Mouse (Mus musculus): ENCODE results near the gene Gm16181.
A peak's percentile ranks its signal among the peaks of the same experiment; 100 is the strongest.

Gene Gm16181

DNA sequence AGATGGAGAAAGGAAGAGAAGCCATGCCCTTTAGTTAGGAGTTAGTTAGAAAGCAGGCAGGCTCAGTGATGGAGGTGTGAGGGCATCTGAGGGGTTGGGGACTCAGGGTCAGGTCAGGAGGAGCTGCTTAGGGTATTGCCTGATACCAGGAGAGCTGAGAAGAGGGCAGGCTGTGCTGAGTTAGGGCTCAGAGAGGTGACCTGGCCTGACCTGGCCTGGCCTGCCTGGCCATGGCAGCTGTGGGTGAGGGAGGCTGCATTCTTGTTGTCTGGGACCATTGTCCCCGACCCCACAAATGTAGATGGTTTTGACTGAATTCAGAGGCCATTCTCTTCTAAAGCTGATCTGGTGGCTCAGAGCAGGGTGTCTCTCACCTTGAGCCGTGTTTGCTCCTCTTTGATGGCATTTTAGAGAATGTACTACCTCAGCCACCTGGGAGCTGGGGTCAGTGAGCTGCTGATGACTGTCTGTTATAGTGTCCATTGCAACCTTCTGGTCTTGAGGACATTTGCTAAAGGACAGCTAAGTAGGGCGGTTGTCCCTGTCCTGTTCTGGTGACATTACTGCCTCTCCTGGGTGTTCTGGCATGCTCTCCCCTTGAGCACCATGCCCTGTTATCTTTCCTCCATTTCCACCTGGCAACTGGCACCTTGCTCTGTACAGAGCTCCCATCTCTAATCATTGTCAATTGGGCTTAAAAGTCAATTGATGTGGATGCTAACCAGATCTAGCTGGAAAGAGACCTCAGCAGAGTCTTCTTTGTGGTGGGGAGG lies 29.9 kb downstream of the Gm16181 start:
- DNase-seq (ENCODE audit: low spot score in 2 of 2): no peak

DNA sequence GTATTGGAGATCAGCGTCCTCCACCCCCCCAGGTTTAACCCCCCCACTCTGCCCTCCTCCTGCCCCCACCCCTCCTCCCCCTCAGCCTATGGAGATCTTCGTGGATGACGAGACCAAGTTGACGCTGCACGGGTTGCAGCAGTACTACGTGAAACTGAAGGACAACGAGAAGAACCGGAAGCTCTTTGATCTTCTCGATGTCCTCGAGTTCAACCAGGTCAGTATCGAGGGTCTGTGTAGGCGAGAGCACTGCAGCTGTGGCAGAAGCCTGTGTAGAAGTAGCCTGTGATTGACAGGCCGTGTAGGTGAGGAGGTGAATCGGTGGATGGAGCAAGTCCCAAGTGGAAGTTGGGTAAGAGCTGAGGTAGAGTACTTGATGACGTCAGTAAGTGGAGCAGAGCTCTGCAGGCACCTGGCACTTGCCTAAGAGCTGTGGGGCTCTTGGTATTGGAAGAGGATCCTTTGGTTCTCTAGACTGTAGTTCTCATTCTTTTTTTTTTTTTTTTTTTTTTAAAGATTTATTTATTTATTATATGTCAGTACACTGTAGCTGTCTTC lies 30.6 kb downstream of the Gm16181 start:
- DNase-seq (ENCODE audit: low spot score in 2 of 2): no peak

DNA sequence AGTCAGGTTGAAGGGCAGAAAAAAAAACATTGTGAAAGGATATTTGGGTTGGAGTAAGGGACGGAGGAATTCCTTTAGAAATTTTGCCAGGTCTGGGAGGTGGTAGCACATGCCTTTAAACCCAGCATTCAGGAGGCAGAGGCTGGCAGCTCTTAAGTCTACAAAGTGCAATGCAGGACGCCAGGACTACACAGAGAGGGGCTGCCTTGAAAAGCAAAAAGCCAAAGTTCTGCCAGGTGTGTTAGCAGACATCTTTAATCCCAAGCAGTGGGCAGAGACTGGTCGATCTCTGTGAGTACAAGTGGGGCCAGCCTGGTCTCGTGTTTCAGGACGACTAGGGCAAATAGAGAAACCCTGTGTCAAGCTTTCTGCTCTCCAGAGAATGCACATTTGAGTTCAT lies 31.3 kb downstream of the Gm16181 start:
- DNase-seq (ENCODE audit: low spot score in 2 of 2): no peak

DNA sequence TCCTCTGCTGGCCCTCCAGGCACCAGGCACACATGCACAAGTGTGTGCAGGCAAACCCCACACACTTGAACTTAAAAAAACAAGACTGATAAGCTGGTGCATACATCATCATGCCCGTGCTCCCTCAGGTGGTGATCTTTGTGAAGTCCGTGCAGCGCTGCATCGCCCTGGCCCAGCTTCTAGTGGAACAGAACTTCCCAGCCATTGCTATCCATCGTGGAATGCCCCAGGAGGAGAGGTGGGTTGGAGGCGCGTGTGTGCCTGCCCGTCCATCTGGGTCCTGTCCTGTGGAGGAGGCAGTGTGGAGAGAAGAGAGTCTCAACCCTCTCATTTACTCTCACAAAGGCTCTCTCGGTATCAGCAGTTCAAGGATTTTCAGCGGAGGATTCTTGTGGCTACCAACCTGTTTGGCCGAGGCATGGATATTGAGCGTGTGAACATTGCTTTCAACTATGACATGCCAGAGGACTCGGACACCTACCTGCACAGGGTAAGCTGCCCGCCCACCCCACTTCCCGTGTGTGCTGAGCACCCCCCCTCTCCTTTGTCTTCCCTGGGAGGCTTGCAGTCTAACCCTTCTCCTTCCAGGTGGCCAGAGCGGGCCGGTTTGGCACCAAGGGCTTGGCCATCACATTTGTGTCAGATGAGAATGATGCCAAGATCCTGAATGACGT lies 32.1 kb downstream of the Gm16181 start:
- DNase-seq (ENCODE audit: low spot score in 2 of 2): no peak

DNA sequence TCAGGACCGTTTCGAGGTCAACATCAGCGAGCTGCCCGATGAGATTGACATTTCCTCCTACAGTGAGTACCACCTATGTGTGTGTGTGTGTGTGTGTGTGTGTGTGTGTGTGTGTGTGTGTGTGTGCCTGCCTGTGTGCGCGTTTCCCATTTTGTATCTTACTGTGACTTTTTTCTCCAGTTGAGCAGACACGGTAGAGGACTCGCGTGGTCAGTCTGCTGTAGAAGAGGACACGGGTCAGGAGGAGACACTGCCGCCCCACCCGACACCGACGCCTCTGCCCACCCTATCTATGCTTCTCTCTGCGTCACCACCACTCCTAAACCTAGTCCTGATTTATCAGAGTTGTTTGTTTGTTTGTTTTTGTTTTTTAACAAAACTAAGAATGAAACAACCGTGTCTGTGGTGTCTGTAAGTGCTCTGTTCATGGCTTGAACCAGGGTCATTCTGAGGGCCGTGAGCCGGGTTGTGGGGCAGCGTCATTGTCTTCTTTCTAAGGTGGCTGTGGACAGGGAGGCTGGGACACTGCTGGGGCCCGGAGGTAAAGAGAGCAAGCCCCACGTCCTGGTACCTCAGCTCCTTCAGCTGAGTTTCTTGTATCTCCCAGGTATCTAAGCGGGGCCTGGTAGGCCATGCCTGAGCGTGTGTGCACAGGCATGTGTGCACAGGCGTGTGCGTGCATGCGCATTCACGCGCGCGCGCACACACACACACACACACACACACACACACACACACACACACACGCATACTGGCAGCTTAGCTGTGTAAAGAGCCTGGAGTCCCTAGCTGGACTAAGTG lies 32.9 kb downstream of the Gm16181 start:
- DNase-seq (ENCODE audit: low spot score in 2 of 2): no peak

DNA sequence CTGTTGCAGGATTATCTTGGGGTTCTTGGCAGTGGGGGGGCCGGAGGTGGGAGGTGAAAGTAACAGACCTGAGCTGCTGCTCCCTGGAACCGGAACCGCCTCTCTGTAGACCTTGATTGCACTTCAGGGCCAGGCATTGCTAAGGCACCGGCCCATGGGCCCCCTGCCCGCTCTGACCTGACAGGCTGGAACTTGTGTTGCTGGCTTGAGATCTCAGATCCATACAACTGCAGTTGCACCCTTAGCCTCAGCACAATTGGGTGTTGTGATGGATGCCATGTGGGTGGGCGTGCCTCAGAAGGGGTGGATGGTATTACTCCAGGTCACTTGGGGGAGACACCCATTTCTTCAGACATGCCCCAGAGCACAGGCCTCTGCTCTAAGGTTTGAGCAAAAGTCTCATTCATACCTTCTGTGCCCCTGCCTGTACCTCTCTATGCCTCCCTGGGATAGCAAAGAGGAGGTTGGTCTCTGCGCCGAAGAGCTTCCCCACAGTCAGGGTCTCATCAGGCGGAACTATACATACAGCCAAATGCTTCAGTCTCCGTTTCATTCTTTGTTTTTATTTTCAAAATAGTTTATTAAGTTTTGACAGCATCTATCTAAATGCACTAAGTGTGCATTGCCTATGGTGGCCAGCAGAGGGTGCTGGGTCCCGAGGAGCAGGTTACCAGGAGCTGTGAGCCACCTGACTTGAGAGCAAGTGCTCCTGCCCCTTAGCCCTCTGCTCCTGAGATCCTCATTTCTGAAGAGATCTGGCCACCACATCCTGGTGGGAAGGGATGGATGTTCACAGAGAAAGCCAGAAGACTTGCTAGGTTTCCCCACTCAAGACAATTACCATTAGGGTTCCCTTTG lies 33.8 kb downstream of the Gm16181 start:
- DNase-seq (ENCODE audit: low spot score in 2 of 2): no peak

DNA sequence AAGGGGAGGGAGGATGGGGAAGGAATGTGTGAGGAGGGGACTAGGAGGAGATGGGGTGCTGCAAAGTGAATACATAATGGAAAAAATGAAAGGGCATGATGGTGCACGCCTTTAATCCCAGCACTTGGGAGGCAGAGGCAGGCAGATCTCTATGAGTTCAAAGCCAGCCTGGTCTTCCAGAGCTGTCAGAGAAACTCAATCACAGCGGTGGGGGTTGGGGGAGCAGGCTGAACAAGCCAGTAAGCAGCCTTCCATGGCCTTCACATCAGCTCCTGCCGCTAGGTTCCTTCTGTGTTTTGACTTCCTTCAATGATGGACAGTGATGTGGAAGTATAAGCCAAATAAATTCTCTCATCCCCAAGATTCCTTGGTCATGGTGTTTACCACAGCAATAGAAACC lies 34.7 kb downstream of the Gm16181 start:
- DNase-seq (ENCODE audit: low spot score in 2 of 2): no peak

DNA sequence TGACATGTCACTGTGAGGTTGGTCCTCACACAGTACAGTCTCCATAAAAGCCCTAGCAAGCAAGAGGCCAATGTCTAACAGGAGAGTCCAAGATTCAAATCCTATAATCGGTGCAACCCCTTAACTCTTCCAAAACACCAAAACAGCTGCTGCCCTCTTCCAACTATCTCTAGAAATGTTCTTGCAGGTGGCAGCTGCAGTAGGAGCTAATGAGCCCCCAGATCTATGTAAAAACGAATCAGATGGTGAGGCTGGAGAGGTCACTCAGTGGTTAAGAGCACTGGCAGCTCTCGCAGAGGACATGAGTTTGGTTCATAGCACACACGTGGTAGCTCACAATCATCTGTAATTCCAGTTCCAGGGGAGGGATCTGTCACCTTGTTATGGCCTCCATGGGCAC lies 35.1 kb downstream of the Gm16181 start:
- no peak for DNase-seq (ENCODE audit: low spot score in 2 of 2)

DNA sequence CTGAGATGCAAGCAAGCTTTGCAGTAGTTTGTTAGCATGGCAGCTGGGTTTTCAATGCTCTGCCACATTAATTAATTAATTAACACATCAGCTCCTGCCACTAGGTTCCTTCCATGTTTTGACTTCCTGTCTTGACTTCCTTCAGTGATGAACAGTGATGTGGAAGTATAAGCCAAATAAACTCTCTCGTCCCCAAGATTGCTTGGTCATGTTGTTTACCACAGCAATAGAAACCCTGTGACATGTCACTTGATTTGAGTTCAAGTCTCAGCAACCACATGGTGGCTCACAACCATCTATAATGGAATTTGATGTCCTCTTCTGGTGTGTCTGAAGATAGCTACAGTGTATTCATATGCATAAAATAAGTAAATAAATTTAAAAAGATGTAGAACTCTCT lies 36.7 kb downstream of the Gm16181 start:
- no peak for DNase-seq (ENCODE audit: low spot score in 2 of 2)

DNA sequence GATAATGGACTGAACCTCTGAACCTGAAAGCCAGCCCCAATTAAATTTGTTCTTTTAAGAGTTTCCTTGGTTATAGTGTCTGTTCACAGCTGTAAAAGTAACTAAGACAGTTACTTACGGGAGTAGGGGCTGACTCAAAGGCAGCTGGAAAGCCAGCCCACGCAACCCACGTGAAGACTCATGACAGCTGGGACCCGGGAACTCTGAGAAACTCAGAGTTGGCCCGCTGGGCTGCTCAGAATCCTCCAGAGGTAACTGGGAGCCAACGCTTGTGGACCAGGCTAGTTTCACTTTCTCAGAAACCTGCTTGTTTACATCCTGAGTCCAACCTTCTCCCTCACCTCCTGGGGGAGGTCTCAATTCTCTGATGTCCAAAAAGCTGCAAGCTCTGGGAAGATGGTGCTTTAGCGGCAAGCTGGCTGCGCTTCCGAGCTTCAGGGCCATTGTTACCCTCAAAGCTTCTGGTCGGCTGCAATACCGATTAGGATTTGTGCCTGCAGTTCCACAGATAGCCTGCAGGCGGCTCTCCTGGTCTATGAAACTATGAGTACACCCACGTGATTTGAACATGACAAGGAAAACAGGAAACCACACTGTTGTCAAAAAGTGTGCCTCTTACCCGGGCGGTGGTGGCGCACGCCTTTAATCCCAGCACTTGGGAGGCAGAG lies 37.3 kb downstream of the Gm16181 start:
- DNase-seq (ENCODE audit: low spot score in 2 of 2): peak; percentile 92 to 96

DNA sequence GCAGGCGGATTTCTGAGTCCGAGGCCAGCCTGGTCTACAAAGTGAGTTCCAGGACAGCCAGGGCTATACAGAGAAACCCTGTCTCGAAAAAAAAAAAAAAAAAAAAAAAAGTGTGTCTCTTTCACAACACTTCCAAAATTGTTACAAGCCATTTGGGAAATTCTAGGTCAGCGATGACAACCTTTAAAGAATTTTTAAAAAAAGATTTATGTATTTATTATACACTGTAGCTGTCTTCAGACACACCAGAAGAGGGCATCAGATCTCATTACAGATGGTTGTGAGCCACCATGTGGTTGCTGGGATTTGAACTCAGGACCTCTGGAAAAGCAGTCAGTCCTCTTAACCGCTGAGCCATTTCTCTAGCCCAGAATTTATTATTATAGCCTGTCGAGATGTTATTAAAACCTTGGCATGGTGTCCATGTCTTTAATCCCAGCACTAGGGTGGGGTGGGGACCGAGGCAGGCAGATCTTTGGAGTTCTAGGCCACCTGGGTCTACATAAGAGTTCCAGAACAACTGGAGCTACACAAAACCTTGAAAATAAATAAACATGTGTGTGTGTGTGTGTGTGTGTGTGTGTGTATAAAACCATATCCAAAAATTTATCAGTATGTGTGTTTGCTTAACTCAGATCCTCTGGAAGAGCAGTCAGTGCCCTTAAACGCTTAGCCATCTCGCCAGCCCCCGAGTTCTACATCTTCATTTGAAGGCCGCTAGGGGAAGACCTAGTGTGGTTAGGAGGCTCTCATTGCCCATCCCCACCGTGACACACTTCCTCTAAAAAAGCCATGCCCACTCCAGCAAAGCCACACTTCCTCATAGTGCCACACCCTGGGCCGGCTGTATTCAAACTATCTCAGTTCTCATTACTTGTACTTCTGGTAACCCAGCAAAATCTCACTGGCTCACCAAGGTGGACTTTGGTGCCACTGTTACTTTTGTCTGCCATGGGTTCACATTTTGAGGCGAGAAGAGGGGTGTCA lies 38.2 kb downstream of the Gm16181 start:
- no peak for DNase-seq (ENCODE audit: low spot score in 2 of 2)

DNA sequence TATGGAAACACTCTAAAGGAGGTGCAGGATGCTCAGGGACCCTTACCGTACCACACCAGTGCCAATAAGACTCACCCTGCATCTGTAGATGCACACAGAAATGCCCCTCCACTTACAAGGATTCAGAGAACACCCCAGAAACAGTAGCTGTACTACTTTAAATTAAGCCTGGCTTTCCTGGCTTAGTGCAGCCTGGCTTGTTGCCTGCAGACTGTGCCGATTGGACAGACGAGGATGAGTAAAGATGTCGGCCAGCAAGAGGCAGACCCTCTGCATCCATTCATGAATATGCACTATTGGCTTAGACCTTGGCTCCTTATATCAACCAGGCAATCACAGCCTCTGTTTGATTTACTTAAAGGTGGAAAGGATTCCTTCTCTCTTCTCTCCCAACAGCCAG lies 39.0 kb downstream of the Gm16181 start:
- DNase-seq (ENCODE audit: low spot score in 2 of 2): no peak

DNA sequence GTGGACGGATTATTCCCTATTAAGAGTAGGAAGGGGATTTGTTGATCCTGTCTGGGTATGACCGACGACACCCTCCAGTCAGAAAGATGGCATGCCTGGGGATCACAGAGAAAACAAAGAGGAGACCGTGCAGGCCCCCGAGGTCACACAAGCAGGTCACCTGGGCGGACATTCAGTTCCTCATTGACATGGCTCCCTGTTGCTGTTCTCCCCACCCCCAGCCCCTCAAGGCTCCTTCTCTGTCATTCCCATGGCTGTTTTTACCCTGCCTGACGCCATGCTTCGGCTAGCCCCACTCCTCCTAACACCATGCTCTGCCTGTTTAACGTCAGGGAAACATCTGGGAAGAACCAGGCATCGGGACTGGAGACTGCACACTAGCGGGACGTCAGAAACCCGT lies 41.0 kb downstream of the Gm16181 start:
- DNase-seq (ENCODE audit: low spot score in 2 of 2): no peak

DNA sequence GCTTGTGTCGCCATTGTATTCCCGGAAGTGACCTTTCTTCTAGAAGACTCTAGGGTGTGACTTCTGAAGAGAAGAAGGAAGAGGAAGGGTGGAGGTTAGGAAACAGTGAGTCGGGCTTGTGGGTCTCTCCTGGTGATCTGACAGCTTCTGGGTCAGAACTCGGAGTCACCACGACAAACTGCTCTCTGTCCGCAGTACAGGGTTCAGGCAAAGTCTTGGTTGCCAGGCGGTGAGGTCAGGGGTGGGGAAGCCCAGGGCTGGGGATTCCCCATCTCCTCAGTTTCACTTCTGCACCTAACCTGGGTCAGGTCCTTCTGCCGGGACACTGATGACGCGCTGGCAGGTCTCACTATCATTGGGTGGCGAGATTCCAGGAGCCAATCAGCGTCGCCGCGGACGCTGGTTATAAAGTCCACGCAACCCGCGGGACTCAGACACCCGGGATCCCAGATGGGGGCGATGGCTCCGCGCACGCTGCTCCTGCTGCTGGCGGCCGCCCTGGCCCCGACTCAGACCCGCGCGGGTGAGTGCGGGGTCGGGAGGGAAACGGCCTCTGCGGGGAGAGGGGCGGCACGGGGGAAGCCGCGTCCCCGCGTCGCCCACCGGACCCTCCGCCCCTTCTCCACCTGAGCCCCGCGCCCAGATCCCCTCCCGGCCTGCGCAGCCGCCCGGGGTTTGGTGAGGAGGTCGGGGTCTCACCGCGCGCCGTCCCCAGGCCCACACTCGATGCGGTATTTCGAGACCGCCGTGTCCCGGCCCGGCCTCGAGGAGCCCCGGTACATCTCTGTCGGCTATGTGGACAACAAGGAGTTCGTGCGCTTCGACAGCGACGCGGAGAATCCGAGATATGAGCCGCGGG lies 42.3 kb downstream of the Gm16181 start, which contains the start of gene H2-D1:
TSS of gene H2-D1 (plus strand) at position 67 of the 859 bp plus-strand sequence.
- DNase-seq (ENCODE audit: low spot score in 2 of 2): peak; percentile 93 to 95

DNA sequence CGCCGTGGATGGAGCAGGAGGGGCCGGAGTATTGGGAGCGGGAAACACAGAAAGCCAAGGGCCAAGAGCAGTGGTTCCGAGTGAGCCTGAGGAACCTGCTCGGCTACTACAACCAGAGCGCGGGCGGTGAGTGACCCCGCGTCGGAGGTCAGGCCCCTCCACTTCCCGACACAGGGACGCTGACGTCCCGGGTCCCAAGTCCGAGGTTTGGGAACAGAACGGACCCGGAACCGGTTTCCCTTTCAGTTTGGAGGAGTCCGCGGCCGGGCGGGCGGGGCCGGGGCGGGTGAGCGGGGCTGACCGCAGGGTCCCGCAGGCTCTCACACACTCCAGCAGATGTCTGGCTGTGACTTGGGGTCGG lies 42.9 kb downstream of the Gm16181 start:
- no peak for DNase-seq (ENCODE audit: low spot score in 2 of 2)

DNA sequence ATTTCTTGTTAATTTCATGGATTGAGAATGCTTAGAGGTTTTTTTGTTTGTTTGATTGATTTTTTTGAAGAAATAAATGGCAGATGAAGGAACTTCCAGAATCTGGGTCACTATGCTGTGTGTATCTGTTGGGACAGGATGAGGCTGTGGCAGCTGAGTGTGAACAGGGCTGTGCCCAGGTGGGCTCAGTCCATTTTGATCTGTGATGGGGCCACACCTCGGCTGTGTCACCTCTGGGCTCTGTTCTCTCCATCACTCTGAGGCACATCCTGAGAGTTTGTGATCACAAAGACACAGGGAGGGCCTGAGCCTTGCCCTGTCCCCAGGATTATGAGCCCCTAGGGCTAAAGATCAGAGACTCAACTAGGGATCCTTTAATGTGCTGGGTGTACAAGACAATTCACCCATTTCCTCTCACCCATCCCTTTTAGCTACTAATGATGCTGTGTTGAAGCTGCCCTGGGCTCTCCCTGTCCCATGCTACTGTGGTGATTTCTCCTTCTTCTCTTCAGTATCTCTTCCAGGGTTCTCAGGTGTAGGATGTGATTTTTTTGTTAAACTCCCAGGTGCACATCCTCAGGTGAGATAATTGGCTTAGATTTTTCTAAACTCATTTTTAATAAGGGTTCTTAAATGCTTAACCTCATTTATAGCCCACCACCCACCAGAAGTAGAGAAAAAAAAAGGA lies 46.9 kb downstream of the Gm16181 start:
- DNase-seq (ENCODE audit: low spot score in 2 of 2): no peak

DNA sequence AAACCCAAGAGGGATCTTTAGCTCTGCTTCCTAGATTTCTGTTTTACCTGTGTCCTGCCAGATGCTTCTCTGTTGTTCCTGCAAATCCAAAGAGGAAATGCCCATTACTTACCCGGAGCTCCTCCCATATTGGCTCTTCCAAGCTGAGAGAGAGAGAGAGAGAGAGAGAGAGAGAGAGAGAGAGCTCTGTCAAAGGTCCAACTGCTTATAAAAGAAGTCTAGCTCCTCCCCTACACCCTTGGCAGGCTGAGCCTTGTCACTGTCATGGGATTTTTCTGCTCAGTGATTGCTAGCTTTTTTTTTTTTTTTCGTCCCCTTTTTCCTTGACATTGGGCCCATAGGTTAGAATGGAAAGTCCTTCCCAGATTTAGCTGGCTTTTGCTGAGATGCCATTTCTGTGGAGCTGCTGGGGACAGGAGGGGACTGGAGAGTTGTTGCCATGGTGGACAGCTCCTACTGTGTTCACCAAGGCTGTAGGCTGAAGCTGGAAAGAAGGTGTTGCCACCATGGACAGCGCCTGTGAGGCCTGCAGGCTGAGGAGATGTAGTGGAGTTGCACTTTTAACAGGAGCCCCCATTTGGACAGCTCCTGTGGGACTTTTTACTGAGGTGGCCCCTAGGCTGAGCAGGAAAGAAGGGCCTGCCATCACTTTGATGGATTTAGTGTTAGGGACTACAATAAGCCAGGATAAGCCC lies 49.2 kb downstream of the Gm16181 start:
- DNase-seq (ENCODE audit: low spot score in 2 of 2): no peak
